Mouse (Mus musculus) small intestine, adult 2 months (tissue): ENCODE measurements around the gene Tas2r106. TPM values are rescaled to one million over a fixed set of nuclear protein-coding genes. Genes with fewer than 3 reads are reported as not detected.

Experiments
- H3K27ac ChIP-seq: fragments of 200-500 bp; 2 replicates; pipeline ENCODE4 v1.5.1; 2012; ENCODE audit warnings: low read depth, low read length, control low read depth, inconsistent platforms; ENCODE audit not compliant: insufficient read depth
- H3K27me3 ChIP-seq: fragments of 200-500 bp; 2 replicates; pipeline ENCODE4 v1.6.1; 2012; ENCODE audit warnings: mild to moderate bottlenecking, moderate library complexity, low read length, inconsistent platforms; ENCODE audit not compliant: control insufficient read depth, insufficient read depth
- H3K36me3 ChIP-seq: fragments of 200-500 bp; 2 replicates; pipeline ENCODE4 v1.6.1; 2012; ENCODE audit warnings: mild to moderate bottlenecking, low read length, control low read depth, inconsistent platforms; ENCODE audit not compliant: control insufficient read depth, insufficient read depth
- H3K4me1 ChIP-seq: fragments of 200-500 bp; 2 replicates; pipeline ENCODE4 v1.6.1; 2012; ENCODE audit warnings: low read length, inconsistent platforms, mixed read lengths; ENCODE audit not compliant: control insufficient read depth, insufficient read depth, insufficient read length
- H3K4me3 ChIP-seq: fragments of 200-500 bp; 2 replicates; pipeline ENCODE4 v1.5.1; 2012; ENCODE audit warnings: low read depth, mild to moderate bottlenecking, control low read depth, inconsistent platforms, low read length, moderate library complexity
- CTCF ChIP-seq: fragments of 200-500 bp; IDR thresholded peaks from 2 replicates; pipeline ENCODE4 v1.5.1; 2012; ENCODE audit warnings: low read depth, mild to moderate bottlenecking, control low read depth, inconsistent platforms, low read length, moderate library complexity, mixed read lengths; ENCODE audit not compliant: insufficient replicate concordance, insufficient read length; ENCODE audit errors: extremely low read depth
- POLR2A ChIP-seq: fragments of 200-500 bp; IDR thresholded peaks from 2 replicates; pipeline ENCODE4 v1.6.1; 2012; ENCODE audit warnings: low read depth, mild to moderate bottlenecking, control low read depth, inconsistent platforms, low read length, moderate library complexity
- WGBS: fragments of 180-500 bp; shearing (Covaris S2); methylation state at CpG from one replicate; pipeline ENCODE4 v1.1.7; 2018; 5-methylcytosine and 5-hydroxymethylcytosine counted together
- polyA plus RNA-seq: library from polyadenylated mRNA; depleted of rRNA; stranded (reverse); fragments of >200 nt; gene quantifications from 2 replicates; pipeline ENCODE4 v1.2.3, GENCODE M21; 2012; rRNA removed

Tas2r106 gene
- polyA plus RNA-seq, result not detected in 2 replicates

GRCm38 (mm10) chr6:131678786-131679185 is at the start of gene Tas2r106:
Gene Tas2r106, minus strand, starts transcription at chr6:131678886.
- no peak for TF ChIP-seq CTCF
- no peak for TF ChIP-seq POLR2A
- Histone ChIP-seq H3K4me1 (no peaks in the 10 kb centered on the region), H3K27me3 (no peaks in the 10 kb centered on the region), H3K36me3 (no peaks in the 10 kb centered on the region), H3K27ac (no peak within 1 kb of the TSS), H3K4me3 (no peak within 1 kb of the TSS)
- WGBS, result 68% methylated on average over 3 of the region's 3 CpGs

GRCm38 (mm10) chr6:131712803-131713202 is 34.1 kb upstream of the Tas2r106 start:
- no peak overlapping the region for H3K4me3 ChIP-seq
- WGBS, result 43% methylated on average over 7 of the region's 7 CpGs
- no peaks in the 10 kb centered on the region for H3K36me3 ChIP-seq
- no peak for TF ChIP-seq CTCF
- TF ChIP-seq POLR2A, result no peak
- H3K4me1 ChIP-seq, result no peaks in the 10 kb centered on the region
- no peak overlapping the region for H3K27ac ChIP-seq
- no peaks in the 10 kb centered on the region for H3K27me3 ChIP-seq

GRCm38 (mm10) chr6:131689963-131690362 is 11.3 kb upstream of the Tas2r106 start, which contains the start of gene Tas2r114:
Gene Tas2r114, minus strand, starts transcription at chr6:131690063.
- TF ChIP-seq CTCF, result no peak
- TF ChIP-seq POLR2A, result no peak
- no peaks in the 10 kb centered on the region for H3K36me3 ChIP-seq
- H3K27me3 ChIP-seq, result no peaks in the 10 kb centered on the region
- no peak within 1 kb of the TSS for H3K27ac ChIP-seq
- no peaks in the 10 kb centered on the region for H3K4me1 ChIP-seq
- H3K4me3 ChIP-seq, result no peak within 1 kb of the TSS

- H3K4me1 ChIP-seq, result no peaks in the 10 kb centered on the region
- H3K4me3 ChIP-seq, result no peak within 1 kb of the TSS
- H3K27me3 ChIP-seq, result no peaks in the 10 kb centered on the region
- H3K36me3 ChIP-seq, result no peaks in the 10 kb centered on the region
- no peak within 1 kb of the TSS for H3K27ac ChIP-seq
- no peak for TF ChIP-seq CTCF
- no peak for TF ChIP-seq POLR2A
- 71% methylated on average over 1 of the region's 1 CpGs for WGBS
Observed at GRCm38 (mm10) chr6:131687395-131687794, 8.7 kb upstream of the Tas2r106 start, which contains the start of gene Tas2r105. Gene Tas2r105, minus strand, starts transcription at chr6:131687495.

GRCm38 (mm10) chr6:131685644-131686043 is 7.0 kb upstream of the Tas2r106 start, which contains the start of gene Tas2r104:
Gene Tas2r104, minus strand, starts transcription at chr6:131685744.
- Histone ChIP-seq H3K27ac (no peak within 1 kb of the TSS), H3K4me3 (no peak within 1 kb of the TSS), H3K36me3 (no peaks in the 10 kb centered on the region), H3K4me1 (no peaks in the 10 kb centered on the region), H3K27me3 (no peaks in the 10 kb centered on the region)
- TF ChIP-seq CTCF (no peak), POLR2A (no peak)
- 59% methylated on average over 1 of the region's 1 CpGs for WGBS

- Histone ChIP-seq H3K4me3 (no peak within 1 kb of the TSS), H3K27me3 (no peaks in the 10 kb centered on the region), H3K27ac (no peak within 1 kb of the TSS), H3K36me3 (no peaks in the 10 kb centered on the region), H3K4me1 (no peaks in the 10 kb centered on the region)
- TF ChIP-seq CTCF (no peak), POLR2A (no peak)
Observed at GRCm38 (mm10) chr6:131660049-131660448, 18.6 kb downstream of the Tas2r106 start, which contains the start of gene Tas2r107. Gene Tas2r107, minus strand, starts transcription at chr6:131660149.

GRCm38 (mm10) chr6:131630812-131631211 is 47.9 kb downstream of the Tas2r106 start, which contains the start of gene Tas2r130:
Gene Tas2r130, minus strand, starts transcription at chr6:131630912.
- no peak for TF ChIP-seq CTCF
- TF ChIP-seq POLR2A, result no peak

More at GRCm38 (mm10) chr6:131630812-131631211, 47.9 kb downstream of the Tas2r106 start, which contains the start of gene Tas2r130:
- Histone ChIP-seq H3K4me1 (no peaks in the 10 kb centered on the region), H3K27ac (no peak within 1 kb of the TSS), H3K4me3 (no peak within 1 kb of the TSS), H3K27me3 (no peaks in the 10 kb centered on the region), H3K36me3 (no peaks in the 10 kb centered on the region)
- WGBS, result 71% methylated on average over 3 of the region's 3 CpGs

Other genes with a start within 250 kb of the Tas2r106 start
- not detected in 2 replicates for gene 5430401F13Rik, start 192.5 kb downstream of the Tas2r106 start, polyA plus RNA-seq
- not detected in 2 replicates for gene Gm6619, start 192.5 kb downstream of the Tas2r106 start, polyA plus RNA-seq
- not detected in 2 replicates for gene Tas2r130, start 48.0 kb downstream of the Tas2r106 start, polyA plus RNA-seq
- not detected in 2 replicates for gene Tas2r107, start 18.7 kb downstream of the Tas2r106 start, polyA plus RNA-seq
- not detected in 2 replicates for gene Tas2r104, start 6.9 kb upstream of the Tas2r106 start, polyA plus RNA-seq
- gene Tas2r105, start 8.6 kb upstream of the Tas2r106 start, polyA plus RNA-seq, result not detected in 2 replicates
- gene Tas2r114, start 11.2 kb upstream of the Tas2r106 start, polyA plus RNA-seq, result not detected in 2 replicates